Mouse (Mus musculus) gonadal fat pad, adult 2 months (tissue): ENCODE measurements at regions not wholly inside any gene's neighbourhood (a gene's known extent, or its start where the extent isn't known, plus 50 kb on each side); places are given as distances from the start of the nearest gene placed in this dataset.

Source experiments
- DNase-seq: peaks from one replicate; pipeline ENCODE4 v3.0.0-alpha.2; 2012; ENCODE audit warnings: low read depth

GRCm38 (mm10) chr3:102663711-102664110 lies 70.6 kb upstream of the Tspan2 start:
- no peak for DNase-seq

GRCm38 (mm10) chr3:102664665-102665190 lies 69.6 kb upstream of the Tspan2 start:
- DNase-seq: no peak

DNA sequence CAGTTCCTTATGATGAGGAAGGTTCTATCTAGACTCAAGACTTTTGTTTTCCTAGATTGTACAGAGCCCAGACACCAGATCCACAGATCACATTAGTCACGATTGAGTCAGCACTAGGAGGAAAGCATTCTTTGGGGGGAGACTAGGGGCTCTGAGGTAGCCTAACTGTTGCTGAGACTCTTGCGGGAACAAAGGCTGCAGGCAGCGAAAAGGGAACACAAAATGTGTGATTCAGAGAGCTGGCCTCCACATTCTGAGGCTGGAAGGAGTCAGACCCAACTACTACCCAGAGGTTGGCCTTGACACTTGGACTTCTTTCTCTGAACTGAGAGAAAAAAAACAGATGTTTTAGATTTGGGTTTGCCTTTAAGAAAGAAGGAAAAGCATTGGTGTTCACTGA lies 66.5 kb upstream of the Tspan2 start:
- DNase-seq: no peak

GRCm38 (mm10) chr3:102668556-102668955 lies 65.8 kb upstream of the Tspan2 start:
- DNase-seq: no peak

DNA sequence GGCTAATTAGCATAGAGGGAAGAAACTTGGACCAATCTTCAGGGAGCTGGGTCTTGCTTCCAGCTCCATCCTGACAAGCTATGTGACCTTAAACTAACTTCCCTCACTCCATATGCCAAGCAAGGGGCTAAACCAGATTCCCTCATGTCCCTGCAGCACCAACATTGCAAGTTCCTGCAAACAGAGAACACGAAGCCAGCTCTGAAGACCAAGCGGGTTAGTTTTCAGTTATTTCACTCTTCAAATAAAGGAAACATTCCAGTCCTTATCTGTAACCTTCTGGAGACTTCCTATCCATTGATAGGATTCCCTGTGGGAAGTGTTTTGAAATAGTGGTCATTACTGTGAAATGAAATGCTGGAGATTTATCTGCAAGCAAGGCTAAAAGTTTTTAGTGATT lies 64.4 kb upstream of the Tspan2 start:
- DNase-seq: no peak

DNA sequence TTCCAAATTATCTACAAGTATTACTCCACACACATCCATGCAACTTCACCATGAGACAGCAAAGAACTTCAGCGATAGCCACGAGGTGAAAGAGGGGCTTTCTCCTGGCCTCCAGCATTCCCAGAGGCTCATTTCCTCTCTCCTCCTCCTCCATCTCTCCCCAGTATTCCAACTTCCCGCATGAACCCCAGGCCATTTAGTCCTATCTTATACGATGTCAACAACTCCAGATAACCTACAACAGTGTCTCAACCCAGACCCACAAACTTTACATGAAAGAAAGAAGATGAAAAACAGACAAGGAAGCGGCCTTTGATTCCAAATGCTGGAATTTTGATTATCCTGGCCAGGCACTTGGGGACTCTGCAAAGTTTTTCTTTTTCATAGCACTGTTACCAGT lies 63.8 kb upstream of the Tspan2 start:
- no peak for DNase-seq

DNA sequence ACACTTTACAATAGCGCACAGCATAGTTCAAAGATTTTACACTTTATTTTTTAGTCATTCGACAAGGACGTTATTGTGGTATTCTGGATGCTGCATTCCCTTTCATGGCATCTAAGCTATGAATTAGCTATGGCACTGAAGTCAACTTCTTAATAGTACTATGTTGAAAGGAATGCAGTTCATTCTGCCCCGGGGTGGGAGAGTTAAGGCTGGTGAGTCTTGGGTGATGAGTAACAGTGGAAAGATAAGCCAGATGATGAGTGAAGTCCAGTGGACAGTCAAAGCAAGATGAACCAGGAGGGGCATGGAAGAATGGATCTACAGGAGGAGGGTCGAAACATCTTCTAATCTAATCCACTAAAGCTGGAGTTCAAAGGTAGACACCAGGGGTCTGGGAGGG lies 63.4 kb upstream of the Tspan2 start:
- no peak for DNase-seq

- DNase-seq: no peak
These were observed 60.8 kb upstream of the Tspan2 start for GRCm38 (mm10) chr3:102673506-102673905.

DNA sequence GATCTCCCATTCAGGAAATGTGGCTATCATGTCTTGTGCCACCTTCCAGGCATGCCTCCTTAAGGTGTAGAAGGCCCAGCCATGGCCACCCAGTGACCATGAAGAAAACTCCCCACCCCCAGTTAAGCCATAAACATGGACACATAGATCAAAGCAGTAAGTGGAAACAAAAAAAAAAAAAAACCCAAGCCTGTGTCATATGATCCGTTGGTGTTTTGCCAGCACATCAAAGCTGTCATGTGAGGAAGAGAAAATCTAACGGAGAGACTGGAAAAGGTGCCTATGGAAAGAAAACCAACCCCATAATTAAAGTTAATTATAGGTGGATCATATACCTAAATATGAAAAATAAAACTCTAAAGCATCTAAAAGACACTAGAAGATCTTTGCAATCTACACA lies 60.3 kb upstream of the Tspan2 start:
- DNase-seq: no peak

GRCm38 (mm10) chr3:102676946-102677534 lies 57.3 kb upstream of the Tspan2 start:
- DNase-seq: no peak

- DNase-seq: no peak
These were observed 55.8 kb upstream of the Tspan2 start for GRCm38 (mm10) chr3:102678516-102678915.

GRCm38 (mm10) chr3:102682424-102682823 lies 51.9 kb upstream of the Tspan2 start:
- no peak for DNase-seq

GRCm38 (mm10) chr3:102683541-102683940 lies 50.8 kb upstream of the Tspan2 start:
- DNase-seq: no peak
